Mouse (Mus musculus): ENCODE results near the gene Zfp445. TPM values are rescaled to one million over a fixed set of nuclear protein-coding genes. Genes with fewer than 3 reads are reported as not detected.

Zfp445 gene
- total and polyA plus RNA-seq, 3 experiments, result 6.6 to 125 (median 113) TPM

DNA sequence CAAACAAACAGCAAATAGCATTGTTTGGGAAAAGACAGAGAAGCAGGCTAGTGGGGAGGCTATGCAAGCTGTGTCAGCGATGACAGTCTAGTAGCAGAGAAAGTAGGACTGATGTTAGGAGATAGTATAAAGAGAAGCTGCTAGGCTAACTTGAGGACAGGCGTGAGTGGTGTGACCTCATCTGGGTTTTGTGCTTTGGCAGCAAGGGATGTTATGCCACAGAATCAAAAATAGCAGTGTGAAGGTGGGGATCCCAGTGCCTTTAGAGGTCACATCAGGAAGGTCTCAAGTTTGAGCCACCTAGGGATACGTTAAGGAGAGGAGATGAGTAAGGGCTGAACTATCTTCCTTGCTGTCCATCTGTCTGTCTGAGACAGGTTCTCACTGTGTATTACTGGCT is 55.6 kb downstream of the Zfp445 start:
- Histone ChIP-seq H3K36me3 (replicated peaks) (peaks cover 40% of the 10 kb centered on the region), H3K4me3 (ENCODE audit: low read depth, low read length) (no peak overlapping the region), H3K27me3 (ENCODE audit: insufficient read depth, low read length) (no peaks in the 10 kb centered on the region), H3K9me3 (replicated peaks) (no peaks in the 10 kb centered on the region), H3K4me1 (ENCODE audit: insufficient read depth, low read depth, low read length) (peaks cover 14% of the 10 kb centered on the region)
- TF ChIP-seq GATA2 (IDR thresholded peaks at IDR 0.05; ENCODE audit: borderline replicate concordance, low read depth, low read length) (no peak), GATA1 (IDR thresholded peaks at IDR 0.05; ENCODE audit: borderline replicate concordance, low read length) (no peak), POLR2AphosphoS5 (IDR thresholded peaks at IDR 0.05; ENCODE audit: insufficient replicate concordance, low read depth, low read length) (no peak), CTCF (IDR thresholded peaks at IDR 0.05; ENCODE audit: low read depth, low read length) (no peak), TAL1 (conservative IDR thresholded peaks at IDR 0.05; ENCODE audit: low read depth, low read length) (no peak)
- no peak for DNase-seq (ENCODE audit: low spot score)
- ATAC-seq (ENCODE audit: extremely low read depth, insufficient number of reproducible peaks, low FRiP score, poor library complexity, severe bottlenecking), result no peak

DNA sequence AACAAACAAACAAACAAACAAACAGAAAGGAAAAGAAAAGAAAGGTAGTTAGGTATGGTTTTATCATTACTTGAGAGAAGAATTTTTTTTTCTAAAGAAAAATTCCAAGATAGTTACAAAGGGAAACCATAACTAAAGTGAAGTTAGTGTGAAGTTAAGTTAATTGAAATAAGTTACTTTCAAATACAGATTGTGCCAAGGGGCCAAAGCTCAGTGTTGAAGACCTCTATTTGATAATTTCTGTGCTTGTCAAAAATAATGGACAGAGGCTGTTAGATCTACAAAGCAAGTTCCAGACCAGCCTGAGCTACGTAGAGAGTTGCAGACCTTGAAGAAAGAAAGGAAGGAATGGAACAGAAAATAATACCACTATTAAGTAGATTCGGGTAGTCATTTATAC is 58.6 kb downstream of the Zfp445 start:
- H3K9me3 ChIP-seq (replicated peaks), result no peaks in the 10 kb centered on the region
- TF ChIP-seq GATA2 (IDR thresholded peaks at IDR 0.05; ENCODE audit: borderline replicate concordance, low read depth, low read length) (no peak), GATA1 (IDR thresholded peaks at IDR 0.05; ENCODE audit: borderline replicate concordance, low read length) (no peak), CTCF (IDR thresholded peaks at IDR 0.05; ENCODE audit: low read depth, low read length) (no peak), POLR2AphosphoS5 (IDR thresholded peaks at IDR 0.05; ENCODE audit: insufficient replicate concordance, low read depth, low read length) (no peak), TAL1 (conservative IDR thresholded peaks at IDR 0.05; ENCODE audit: low read depth, low read length) (no peak)
- DNase-seq (ENCODE audit: low spot score), result no peak

DNA sequence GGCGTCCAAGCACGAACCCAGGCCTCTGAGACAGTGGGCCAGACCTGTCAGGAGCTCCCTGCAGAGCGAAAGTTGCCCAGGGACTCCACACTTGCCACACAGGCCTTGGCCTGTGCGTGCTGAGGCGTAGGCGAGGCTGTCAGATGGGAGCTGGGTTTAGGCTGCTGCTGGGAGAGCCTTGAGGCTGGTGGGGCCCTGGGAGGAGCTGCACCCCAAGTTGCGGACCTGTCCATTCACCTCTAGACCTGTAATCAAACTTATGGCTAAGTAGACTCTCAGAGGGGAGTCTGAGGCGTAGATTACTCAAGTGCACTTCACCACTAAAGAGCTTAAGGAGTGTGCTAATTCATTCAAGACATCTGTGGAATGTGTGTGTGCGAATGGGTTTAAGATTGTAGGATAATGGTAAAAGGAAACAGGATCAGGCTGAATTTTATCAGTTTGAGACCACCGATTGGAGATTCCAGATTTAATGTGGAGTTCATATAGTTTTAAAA is 59.9 kb downstream of the Zfp445 start:
- peak overlapping the region; percentile 83 for H3K4me3 ChIP-seq (ENCODE audit: low read depth, low read length)
- ATAC-seq (ENCODE audit: extremely low read depth, insufficient number of reproducible peaks, low FRiP score, poor library complexity, severe bottlenecking), result peak; percentile 31; the same call in 1 of the 2 replicates

More for the DNA sequence above, 58.6 kb downstream of the Zfp445 start:
- no peak for ATAC-seq (ENCODE audit: extremely low read depth, insufficient number of reproducible peaks, low FRiP score, poor library complexity, severe bottlenecking)
- H3K4me1 ChIP-seq (ENCODE audit: insufficient read depth, low read depth, low read length), result peaks cover 22% of the 10 kb centered on the region
- H3K27me3 ChIP-seq (ENCODE audit: insufficient read depth, low read length), result no peaks in the 10 kb centered on the region
- peaks cover 26% of the 10 kb centered on the region for H3K36me3 ChIP-seq (replicated peaks)
- no peak overlapping the region for H3K4me3 ChIP-seq (ENCODE audit: low read depth, low read length)

DNA sequence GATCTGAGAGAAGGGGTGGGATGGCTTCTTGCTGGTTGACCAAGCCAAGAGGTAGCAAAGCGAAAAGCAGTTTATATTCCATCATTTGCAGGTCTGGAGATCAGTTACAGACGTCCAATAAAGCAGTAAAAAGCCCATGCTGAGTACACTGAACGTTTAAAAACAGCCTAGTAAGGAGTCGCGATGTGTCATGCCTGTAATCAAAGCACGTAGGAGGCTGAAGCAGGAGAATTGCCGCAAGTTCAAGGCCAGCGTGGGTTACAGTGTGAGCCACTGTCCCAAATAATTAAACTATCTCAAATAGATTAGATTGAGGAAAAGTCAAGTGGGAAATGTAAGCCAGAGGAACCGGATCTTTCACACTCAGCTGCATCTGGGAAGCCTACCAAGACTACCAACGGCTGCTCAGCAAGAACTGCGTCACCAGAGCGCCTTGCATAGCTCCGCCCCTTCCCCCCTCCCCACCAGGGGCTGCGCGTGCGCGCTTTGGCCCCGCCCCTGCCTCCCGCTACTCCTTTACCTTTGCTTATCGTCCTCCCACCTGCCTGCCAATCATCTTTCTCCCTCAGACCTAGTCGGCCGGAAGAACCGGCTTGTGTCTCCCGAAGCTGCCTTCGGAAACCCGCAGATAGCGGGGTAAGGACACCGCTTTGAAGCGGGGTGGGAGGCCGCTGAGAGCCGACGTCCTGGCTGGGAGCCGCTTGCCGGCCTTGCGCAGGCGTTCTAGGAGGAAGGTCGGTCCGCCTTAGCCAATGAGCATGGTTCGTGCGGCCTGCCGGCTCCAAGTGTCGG is 60.6 kb downstream of the Zfp445 start, which contains the start of gene Tcaim:
Gene Tcaim (plus strand): TSS at position 487 of the 792 bp plus-strand sequence.
- peak; percentile 85 for DNase-seq (ENCODE audit: low spot score)
- Histone ChIP-seq H3K9me3 (replicated peaks) (no peaks in the 10 kb centered on the region), H3K27me3 (ENCODE audit: insufficient read depth, low read length) (peaks cover 3% of the 10 kb centered on the region; the same call in 1 of the 2 replicates), H3K36me3 (replicated peaks) (peaks cover 14% of the 10 kb centered on the region), H3K4me3 (ENCODE audit: low read depth, low read length) (peak within 1 kb of the TSS; percentile 83), H3K4me1 (ENCODE audit: insufficient read depth, low read depth, low read length) (peaks cover 22% of the 10 kb centered on the region)
- TF ChIP-seq TAL1 (conservative IDR thresholded peaks at IDR 0.05; ENCODE audit: low read depth, low read length) (no peak), POLR2AphosphoS5 (IDR thresholded peaks at IDR 0.05; ENCODE audit: insufficient replicate concordance, low read depth, low read length) (no peak), GATA1 (IDR thresholded peaks at IDR 0.05; ENCODE audit: borderline replicate concordance, low read length) (no peak), GATA2 (IDR thresholded peaks at IDR 0.05; ENCODE audit: borderline replicate concordance, low read depth, low read length) (no peak), CTCF (IDR thresholded peaks at IDR 0.05; ENCODE audit: low read depth, low read length) (no peak)
- peak; percentile 85 for ATAC-seq (ENCODE audit: extremely low read depth, insufficient number of reproducible peaks, low FRiP score, poor library complexity, severe bottlenecking)

More for the DNA sequence above, 59.9 kb downstream of the Zfp445 start:
- no peaks in the 10 kb centered on the region for H3K27me3 ChIP-seq (ENCODE audit: insufficient read depth, low read length)
- H3K36me3 ChIP-seq (replicated peaks), result peaks cover 20% of the 10 kb centered on the region
- peaks cover 22% of the 10 kb centered on the region for H3K4me1 ChIP-seq (ENCODE audit: insufficient read depth, low read depth, low read length)
- no peaks in the 10 kb centered on the region for H3K9me3 ChIP-seq (replicated peaks)
- DNase-seq (ENCODE audit: low spot score), result no peak
- TF ChIP-seq TAL1 (conservative IDR thresholded peaks at IDR 0.05; ENCODE audit: low read depth, low read length), result no peak
- TF ChIP-seq GATA2 (IDR thresholded peaks at IDR 0.05; ENCODE audit: borderline replicate concordance, low read depth, low read length), result no peak
- no peak for TF ChIP-seq GATA1 (IDR thresholded peaks at IDR 0.05; ENCODE audit: borderline replicate concordance, low read length)
- TF ChIP-seq POLR2AphosphoS5 (IDR thresholded peaks at IDR 0.05; ENCODE audit: insufficient replicate concordance, low read depth, low read length), result no peak
- TF ChIP-seq CTCF (IDR thresholded peaks at IDR 0.05; ENCODE audit: low read depth, low read length), result no peak

Other genes starting within 250 kb of the Zfp445 start
- not detected in 2 replicates for gene Topaz1, start 118.7 kb downstream of the Zfp445 start, total RNA-seq (2014; fragmentation: Nextera tagmentation)
- 0.11 TPM in 1 of 2 replicates, not detected in the other for gene Topaz1, start 118.7 kb downstream of the Zfp445 start, total RNA-seq (2017)
- not detected in 2 replicates for gene Topaz1, start 118.7 kb downstream of the Zfp445 start, polyA plus RNA-seq (2012)
- gene Tcaim, start 60.5 kb downstream of the Zfp445 start, total RNA-seq (2014; fragmentation: Nextera tagmentation), result 7.1 and 11.4 TPM in 2 replicates
- 4.8 and 7.2 TPM in 2 replicates for gene Tcaim, start 60.5 kb downstream of the Zfp445 start, total RNA-seq (2017)
- gene Tcaim, start 60.5 kb downstream of the Zfp445 start, polyA plus RNA-seq (2012), result 0.53 and 0.95 TPM in 2 replicates
- gene Gm35549, start 22.0 kb downstream of the Zfp445 start, total RNA-seq (2014; fragmentation: Nextera tagmentation), result not detected in 2 replicates
- gene Gm35549, start 22.0 kb downstream of the Zfp445 start, total RNA-seq (2017), result not detected in 2 replicates
- gene Gm35549, start 22.0 kb downstream of the Zfp445 start, polyA plus RNA-seq (2012), result not detected in 2 replicates
- gene Zkscan7, start 19.7 kb upstream of the Zfp445 start, total RNA-seq (2014; fragmentation: Nextera tagmentation), result not detected in 2 replicates
- 0.12 and 0.22 TPM in 2 replicates for gene Zkscan7, start 19.7 kb upstream of the Zfp445 start, total RNA-seq (2017)
- gene Zkscan7, start 19.7 kb upstream of the Zfp445 start, polyA plus RNA-seq (2012), result not detected in 2 replicates
- 21.5 and 22.5 TPM in 2 replicates for gene Zfp105, start 57.1 kb upstream of the Zfp445 start, total RNA-seq (2014; fragmentation: Nextera tagmentation)
- 8.4 and 10.1 TPM in 2 replicates for gene Zfp105, start 57.1 kb upstream of the Zfp445 start, total RNA-seq (2017)
- gene Zfp105, start 57.1 kb upstream of the Zfp445 start, polyA plus RNA-seq (2012), result 2.1 and 2.5 TPM in 2 replicates
- 8.7 and 22.0 TPM in 2 replicates for gene 1110059G10Rik, start 85.0 kb upstream of the Zfp445 start, total RNA-seq (2014; fragmentation: Nextera tagmentation)
- 38.1 and 45.7 TPM in 2 replicates for gene 1110059G10Rik, start 85.0 kb upstream of the Zfp445 start, total RNA-seq (2017)
- gene 1110059G10Rik, start 85.0 kb upstream of the Zfp445 start, polyA plus RNA-seq (2012), result 1.6 and 3.0 TPM in 2 replicates
- gene Kif15, start 85.0 kb upstream of the Zfp445 start, total RNA-seq (2014; fragmentation: Nextera tagmentation), result 255 and 272 TPM in 2 replicates
- gene Kif15, start 85.0 kb upstream of the Zfp445 start, total RNA-seq (2017), result 197 and 222 TPM in 2 replicates
- 16.9 and 23.5 TPM in 2 replicates for gene Kif15, start 85.0 kb upstream of the Zfp445 start, polyA plus RNA-seq (2012)
- gene Tmem42, start 155.3 kb upstream of the Zfp445 start, total RNA-seq (2014; fragmentation: Nextera tagmentation), result 2.8 and 5.1 TPM in 2 replicates
- 8.0 and 8.2 TPM in 2 replicates for gene Tmem42, start 155.3 kb upstream of the Zfp445 start, total RNA-seq (2017)
- gene Tmem42, start 155.3 kb upstream of the Zfp445 start, polyA plus RNA-seq (2012), result 2.1 and 4.7 TPM in 2 replicates
- not detected in 2 replicates for gene Tgm4, start 168.7 kb upstream of the Zfp445 start, total RNA-seq (2014; fragmentation: Nextera tagmentation)
- gene Tgm4, start 168.7 kb upstream of the Zfp445 start, total RNA-seq (2017), result 0.17 and 0.33 TPM in 2 replicates
- gene Tgm4, start 168.7 kb upstream of the Zfp445 start, polyA plus RNA-seq (2012), result not detected in 2 replicates
- gene Zdhhc3, start 247.2 kb upstream of the Zfp445 start, total RNA-seq (2014; fragmentation: Nextera tagmentation), result 55.3 and 55.5 TPM in 2 replicates
- 34.3 and 46.8 TPM in 2 replicates for gene Zdhhc3, start 247.2 kb upstream of the Zfp445 start, total RNA-seq (2017)
- gene Zdhhc3, start 247.2 kb upstream of the Zfp445 start, polyA plus RNA-seq (2012), result 83.3 and 91.1 TPM in 2 replicates
- 40.3 and 45.4 TPM in 2 replicates for gene Exosc7, start 247.2 kb upstream of the Zfp445 start, total RNA-seq (2014; fragmentation: Nextera tagmentation)
- gene Exosc7, start 247.2 kb upstream of the Zfp445 start, total RNA-seq (2017), result 84.5 and 95.8 TPM in 2 replicates
- 8.7 and 17.8 TPM in 2 replicates for gene Exosc7, start 247.2 kb upstream of the Zfp445 start, polyA plus RNA-seq (2012)